Mouse (Mus musculus) stomach, postnatal 0 days (tissue): ENCODE data around the gene Wasf2. TPM values are rescaled to one million over a fixed set of nuclear protein-coding genes. Genes with fewer than 3 reads are reported as not detected.
A peak's percentile ranks its signal among the peaks of the same experiment; 100 is the strongest.

Experiments
- ATAC-seq: fragments of 200-750 bp; cut with Nextera tagmentation; 2 replicates; pipeline ENCODE4 v1.8.0; 2017; ENCODE audit not compliant: low FRiP score, low TSS enrichment
- DNase-seq: peaks from one replicate; pipeline ENCODE4 v3.0.0-alpha.2; 2016; ENCODE audit warnings: low spot score
- H3K27ac ChIP-seq: fragments of 300-500 bp; sonication (generic); replicated peaks from 2 replicates; pipeline ENCODE4 v1.5.1; 2014; ENCODE audit warnings: mild to moderate bottlenecking, control low read depth
- H3K27me3 ChIP-seq: fragments of 300-500 bp; sonication (generic); 2 replicates; pipeline ENCODE4 v1.6.1; 2014; ENCODE audit warnings: low read length; ENCODE audit not compliant: control insufficient read depth, insufficient read depth
- H3K36me3 ChIP-seq: fragments of 300-500 bp; sonication (generic); 2 replicates; pipeline ENCODE4 v1.6.1; 2014; ENCODE audit warnings: low read length, mixed read lengths; ENCODE audit not compliant: control insufficient read depth, insufficient read depth
- H3K4me1 ChIP-seq: fragments of 300-500 bp; sonication (generic); replicated peaks from 2 replicates; pipeline ENCODE4 v1.6.1; 2014; ENCODE audit warnings: antibody characterized with exemption; ENCODE audit not compliant: control insufficient read depth, insufficient read depth
- H3K4me2 ChIP-seq: fragments of 300-500 bp; sonication (generic); replicated peaks from 2 replicates; pipeline ENCODE4 v1.6.1; 2014; ENCODE audit warnings: low read depth, mild to moderate bottlenecking, control low read depth, moderate library complexity
- H3K4me3 ChIP-seq: fragments of 300-500 bp; sonication (generic); 2 replicates; pipeline ENCODE4 v1.5.1; 2014; ENCODE audit warnings: low read depth, low read length, control low read depth
- H3K9ac ChIP-seq: fragments of 300-500 bp; sonication (generic); 2 replicates; pipeline ENCODE4 v1.6.1; 2014; ENCODE audit warnings: mild to moderate bottlenecking, low read length, control low read depth, mixed read lengths
- H3K9me3 ChIP-seq: fragments of 300-500 bp; sonication (generic); 2 replicates; pipeline ENCODE4 v1.6.1; 2016; ENCODE audit warnings: low read length; ENCODE audit not compliant: control insufficient read depth
- CTCF ChIP-seq: IDR thresholded peaks from 2 replicates; pipeline ENCODE4 v1.5.1; 2016; ENCODE audit warnings: antibody characterized with exemption, low read depth, mild to moderate bottlenecking, moderate library complexity
- EP300 ChIP-seq: optimal IDR thresholded peaks from 2 replicates; pipeline ENCODE3; 2016; ENCODE audit warnings: antibody characterized with exemption
- WGBS: fragments of 180-500 bp; shearing (Covaris S2); extraction: QIAGEN DNeasy Blood & Tissue Kit; methylation state at CpG from one replicate; pipeline ENCODE4 v1.1.7; 2014; 5-methylcytosine and 5-hydroxymethylcytosine counted together
- polyA plus RNA-seq: library from polyadenylated mRNA; unstranded; fragments of >200 nt; fragmentation: Nextera tagmentation; extraction: Ambion mirVana; gene quantifications from 2 replicates; pipeline ENCODE4 v1.2.1, GENCODE M21; 2015

The Wasf2 gene
- polyA plus RNA-seq, 1 experiment from 2014 or later, result 84.2 TPM

GRCm38 (mm10) chr4:133185893-133186292, 55.6 kb downstream of the Wasf2 start:
- no peak overlapping the region for H3K4me2 ChIP-seq
- H3K27me3 ChIP-seq, result no peaks in the 10 kb centered on the region
- WGBS, result 54% methylated on average over 8 of the region's 8 CpGs
- H3K27ac ChIP-seq, result peak overlapping the region; percentile 97
- DNase-seq (no peak), ATAC-seq (peak; percentile 0; the same call in 1 of the 2 replicates)
- TF ChIP-seq EP300, result no peak
- no peak for TF ChIP-seq CTCF
- peaks cover 23% of the 10 kb centered on the region for H3K36me3 ChIP-seq
- H3K4me3 ChIP-seq, result no peak overlapping the region
- no peak overlapping the region for H3K9ac ChIP-seq
- H3K4me1 ChIP-seq, result peaks cover 5% of the 10 kb centered on the region; the same call in 1 of the 2 replicates
- H3K9me3 ChIP-seq, result no peaks in the 10 kb centered on the region

DNA sequence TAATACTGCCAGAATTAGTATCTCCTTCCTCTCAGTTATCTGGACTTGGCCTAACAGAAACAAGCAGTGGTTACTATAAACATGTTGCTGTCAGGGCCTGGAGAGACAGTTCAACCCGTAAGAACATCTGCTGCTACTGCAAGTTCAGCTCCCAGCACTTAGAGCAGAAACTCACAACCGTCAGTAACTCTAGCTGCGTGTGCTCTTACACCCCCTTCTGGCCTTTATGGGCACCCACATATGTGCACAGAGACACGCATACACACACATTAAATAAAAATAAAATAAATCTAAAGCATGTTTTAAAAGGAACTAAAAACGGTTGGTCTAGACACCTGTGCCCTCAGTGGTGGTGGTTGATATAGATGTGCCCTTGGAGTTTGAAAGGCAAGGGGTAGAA, 56.6 kb downstream of the Wasf2 start:
- 88% methylated on average over 5 of the region's 5 CpGs for WGBS
- H3K9me3 ChIP-seq, result no peaks in the 10 kb centered on the region
- DNase-seq (no peak), ATAC-seq (no peak)
- H3K4me2 ChIP-seq, result no peak overlapping the region
- TF ChIP-seq CTCF (peak; percentile 57), EP300 (no peak)
- H3K9ac ChIP-seq, result no peak overlapping the region
- H3K36me3 ChIP-seq, result peaks cover 24% of the 10 kb centered on the region
- H3K4me3 ChIP-seq, result no peak overlapping the region
- H3K27ac ChIP-seq, result no peak overlapping the region
- H3K27me3 ChIP-seq, result no peaks in the 10 kb centered on the region
- H3K4me1 ChIP-seq, result peaks cover 5% of the 10 kb centered on the region; the same call in 1 of the 2 replicates

DNA sequence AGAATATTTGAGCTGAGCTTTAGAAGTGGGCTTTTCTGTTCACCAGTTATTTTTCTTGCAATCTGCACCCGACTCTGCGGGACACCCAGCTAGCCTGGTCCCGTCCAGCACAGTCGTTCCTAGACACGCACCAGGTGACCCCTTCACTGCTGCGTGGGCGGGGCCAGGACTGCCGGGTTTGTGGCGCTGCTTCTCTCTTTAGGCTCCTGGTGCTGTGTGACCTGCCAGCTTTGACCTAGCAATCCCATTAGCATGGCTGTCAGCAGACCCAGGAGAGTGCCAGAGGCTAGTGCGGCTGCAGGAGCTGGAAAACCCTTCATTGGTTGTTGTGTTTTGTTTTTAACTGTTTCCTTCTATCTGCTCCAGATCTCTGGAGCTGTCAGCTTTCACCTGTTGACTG, 59.1 kb downstream of the Wasf2 start:
- H3K9ac ChIP-seq, result no peak overlapping the region
- no peaks in the 10 kb centered on the region for H3K9me3 ChIP-seq
- H3K4me2 ChIP-seq, result no peak overlapping the region
- H3K4me1 ChIP-seq, result 0 out of 2 replicates have a peak, but pooled peaks cover under 1% of the 10 kb centered on the region
- H3K36me3 ChIP-seq, result peaks cover 32% of the 10 kb centered on the region
- TF ChIP-seq CTCF, result no peak
- H3K27me3 ChIP-seq, result no peaks in the 10 kb centered on the region
- ATAC-seq (no peak), DNase-seq (no peak)
- WGBS, result 63% methylated on average over 10 of the region's 10 CpGs
- H3K4me3 ChIP-seq, result no peak overlapping the region
- no peak overlapping the region for H3K27ac ChIP-seq

- Histone ChIP-seq H3K9me3 (no peaks in the 10 kb centered on the region), H3K36me3 (peaks cover 28% of the 10 kb centered on the region), H3K4me1 (peaks cover 8% of the 10 kb centered on the region), H3K27me3 (no peaks in the 10 kb centered on the region), H3K27ac (no peak overlapping the region), H3K4me3 (no peak overlapping the region), H3K4me2 (no peak overlapping the region), H3K9ac (no peak overlapping the region)
- whole genome bisulfite sequencing, result 91% methylated on average over 8 of the region's 11 CpGs
- no peak for DNase-seq
- ATAC-seq, result no peak
- TF ChIP-seq CTCF, result no peak
- no peak for TF ChIP-seq EP300
These were observed 64.2 kb downstream of the Wasf2 start for GRCm38 (mm10) chr4:133194482-133194881.

DNA sequence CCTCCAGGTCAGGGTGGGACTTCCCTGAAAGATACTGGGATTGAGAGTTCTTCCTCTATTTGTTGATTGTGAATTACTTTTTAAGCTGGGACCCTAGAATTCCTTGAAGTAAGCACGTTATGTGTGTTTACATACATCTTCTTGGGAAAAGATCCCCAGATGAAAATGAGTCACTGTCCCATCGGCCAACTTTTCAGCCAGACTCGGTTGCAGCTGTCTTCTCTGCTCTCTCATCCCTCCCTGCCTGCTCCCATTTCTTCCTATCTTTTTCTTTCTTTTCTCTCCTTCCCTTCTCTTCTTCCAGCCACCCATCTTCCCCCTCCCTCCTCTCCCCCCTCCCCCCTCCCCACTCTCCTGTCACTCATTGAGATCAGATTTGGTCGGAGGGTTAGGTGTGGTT, 64.7 kb downstream of the Wasf2 start:
- no peak overlapping the region for H3K4me3 ChIP-seq
- H3K36me3 ChIP-seq, result peaks cover 24% of the 10 kb centered on the region
- no peak overlapping the region for H3K27ac ChIP-seq
- H3K27me3 ChIP-seq, result no peaks in the 10 kb centered on the region
- H3K9ac ChIP-seq, result no peak overlapping the region
- 43% methylated on average over 4 of the region's 4 CpGs for WGBS
- no peak overlapping the region for H3K4me2 ChIP-seq
- no peaks in the 10 kb centered on the region for H3K9me3 ChIP-seq
- DNase-seq, result no peak
- peaks cover 10% of the 10 kb centered on the region for H3K4me1 ChIP-seq
- TF ChIP-seq EP300 (no peak), CTCF (no peak)
- ATAC-seq, result no peak

GRCm38 (mm10) chr4:133196136-133196535, 65.8 kb downstream of the Wasf2 start:
- peaks cover 16% of the 10 kb centered on the region for H3K4me1 ChIP-seq

More at GRCm38 (mm10) chr4:133196136-133196535, 65.8 kb downstream of the Wasf2 start:
- H3K4me2 ChIP-seq, result no peak overlapping the region
- H3K27ac ChIP-seq, result no peak overlapping the region
- TF ChIP-seq EP300 (no peak), CTCF (no peak)
- no peaks in the 10 kb centered on the region for H3K9me3 ChIP-seq
- ATAC-seq (no peak), DNase-seq (no peak)
- no peaks in the 10 kb centered on the region for H3K27me3 ChIP-seq
- no peak overlapping the region for H3K4me3 ChIP-seq
- peaks cover 20% of the 10 kb centered on the region for H3K36me3 ChIP-seq
- H3K9ac ChIP-seq, result no peak overlapping the region
- 84% methylated on average over 2 of the region's 2 CpGs for WGBS
